Mouse (Mus musculus) liver, embryonic 14.5 days (tissue): ENCODE measurements at regions not wholly inside any gene's neighbourhood (a gene's known extent, or its start where the extent isn't known, plus 50 kb on each side); places are given as distances from the start of the nearest gene placed in this dataset.

Experiments
- CTCF ChIP-seq: IDR thresholded peaks from 2 replicates; pipeline ENCODE4 v1.5.1; 2016; ENCODE audit warnings: antibody characterized with exemption, low read depth, control low read depth
- EP300 ChIP-seq: IDR thresholded peaks from 2 replicates; pipeline ENCODE4 v1.6.1; 2016; ENCODE audit warnings: antibody characterized with exemption, low read depth

- TF ChIP-seq CTCF (no peak), EP300 (no peak)
These were observed 146.4 kb downstream of the 9330182O14Rik start for GRCm38 (mm10) chr15:40280551-40280950.
